Mouse (Mus musculus): ENCODE results near the gene Narfl.

The Narfl gene

GRCm38 (mm10) chr17:25829558-25830017, 56.0 kb downstream of the Narfl start:
- DNase-seq (ENCODE audit: low spot score) = no peak

GRCm38 (mm10) chr17:25830200-25830753, 56.7 kb downstream of the Narfl start:
- no peak for DNase-seq (ENCODE audit: low spot score)

- DNase-seq (ENCODE audit: low spot score) = no peak
These were observed 57.3 kb downstream of the Narfl start for GRCm38 (mm10) chr17:25830806-25831431.

- DNase-seq (ENCODE audit: low spot score) = peak; percentile 68
These were observed 58.1 kb downstream of the Narfl start for GRCm38 (mm10) chr17:25831451-25832281.

GRCm38 (mm10) chr17:25832436-25833290, 59.1 kb downstream of the Narfl start:
- peak; percentile 99 for DNase-seq (ENCODE audit: low spot score)

All from MN1 (cell line).